Mouse (Mus musculus) brown adipose tissue, adult 24 weeks (tissue): ENCODE results near the gene Gabrd. TPM values are rescaled to one million over a fixed set of nuclear protein-coding genes. Genes with fewer than 3 reads are reported as not detected.

Experiments
- H3K27ac ChIP-seq: fragments of 200-500 bp; replicated peaks from 2 replicates; pipeline ENCODE4 v1.5.1; 2012; ENCODE audit warnings: low read depth, mild to moderate bottlenecking, low read length
- H3K4me1 ChIP-seq: fragments of 200-500 bp; 2 replicates; pipeline ENCODE4 v1.6.1; 2012; ENCODE audit warnings: low read length, mixed read lengths; ENCODE audit not compliant: control insufficient read depth, insufficient read depth, insufficient read length
- H3K4me3 ChIP-seq: fragments of 200-500 bp; 2 replicates; pipeline ENCODE4 v1.5.1; 2012; ENCODE audit warnings: low read depth, mild to moderate bottlenecking, low read length, moderate library complexity; ENCODE audit not compliant: insufficient read depth
- polyA plus RNA-seq: library from polyadenylated mRNA; stranded (reverse); fragments of >200 nt; gene quantifications from 2 replicates; pipeline ENCODE4 v1.2.4, GENCODE M21; 2012; ENCODE audit not compliant: missing spikeins, insufficient read depth, insufficient read length

The Gabrd gene
- polyA plus RNA-seq, 1 experiment: not detected

DNA sequence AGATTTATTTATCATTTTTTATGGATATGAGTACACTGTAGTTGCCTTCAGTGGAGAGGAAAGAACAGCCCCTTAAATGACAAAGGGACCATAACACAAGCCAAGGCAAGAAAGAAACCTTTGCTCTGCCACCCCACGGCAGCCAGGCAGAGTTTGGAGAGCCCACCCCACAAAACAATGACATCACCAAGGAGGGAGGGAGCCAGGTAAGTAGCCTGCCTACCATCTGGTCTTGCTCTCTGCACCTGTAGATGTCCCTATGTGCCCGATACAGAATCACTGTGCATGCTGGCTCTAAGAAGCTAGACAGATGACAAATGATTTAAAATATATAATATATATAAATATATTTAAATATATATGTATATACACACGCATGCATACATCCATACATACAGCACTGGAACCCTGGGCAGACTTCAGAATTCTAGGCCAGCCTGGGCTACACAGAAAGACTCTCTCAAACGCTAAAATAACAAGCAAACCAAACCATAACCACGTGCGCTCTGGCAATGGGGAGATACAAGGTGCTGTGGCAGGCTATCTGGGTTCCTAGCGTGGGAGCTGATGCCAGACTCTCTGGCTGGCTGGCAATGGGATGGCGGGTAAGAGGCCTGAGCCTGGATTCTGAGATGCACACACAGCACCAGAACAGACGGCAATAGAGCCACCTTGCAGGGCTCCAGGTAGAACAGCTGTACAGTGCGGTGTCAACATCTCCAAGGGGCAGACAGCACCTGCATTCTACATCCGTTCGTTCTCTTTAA lies 61.4 kb downstream of the Gabrd start:
- Histone ChIP-seq H3K4me1 (no peaks in the 10 kb centered on the region), H3K27ac (no peak overlapping the region), H3K4me3 (no peak overlapping the region)

Other genes with a start within 250 kb of the Gabrd start
- 18.9 and 20.2 TPM in 2 replicates for gene Ski, start 175.5 kb downstream of the Gabrd start, polyA plus RNA-seq
- 18.7 and 21.7 TPM in 2 replicates for gene Faap20, start 148.3 kb downstream of the Gabrd start, polyA plus RNA-seq
- gene Prkcz, start 36.8 kb downstream of the Gabrd start, polyA plus RNA-seq: not detected in 2 replicates
- not detected in 2 replicates for gene Cfap74, start 11.1 kb upstream of the Gabrd start, polyA plus RNA-seq
- 1.1 and 3.7 TPM in 2 replicates for gene Tmem52, start 71.0 kb upstream of the Gabrd start, polyA plus RNA-seq
- gene Gnb1, start 93.2 kb upstream of the Gabrd start, polyA plus RNA-seq: 193 and 220 TPM in 2 replicates
- gene Nadk, start 164.3 kb upstream of the Gabrd start, polyA plus RNA-seq: 147 and 155 TPM in 2 replicates
- gene Slc35e2, start 203.3 kb upstream of the Gabrd start, polyA plus RNA-seq: 7.0 and 9.4 TPM in 2 replicates
- 32.4 and 37.9 TPM in 2 replicates for gene Cdk11b, start 226.7 kb upstream of the Gabrd start, polyA plus RNA-seq
- gene Gm10563, start 247.3 kb upstream of the Gabrd start, polyA plus RNA-seq: not detected in 2 replicates